Mouse (Mus musculus) testis, adult 2 months (tissue): ENCODE data around the gene Trim25.

Source experiments
- CTCF ChIP-seq: fragments of 200-500 bp; IDR thresholded peaks from 2 replicates; pipeline ENCODE4 v1.5.1; 2012; ENCODE audit warnings: low read depth, mild to moderate bottlenecking, inconsistent platforms, low read length, moderate library complexity; ENCODE audit not compliant: control insufficient read depth, insufficient read depth, insufficient replicate concordance
- POLR2A ChIP-seq: fragments of 200-500 bp; IDR thresholded peaks from 2 replicates; pipeline ENCODE4 v1.6.1; 2012; ENCODE audit warnings: low read depth, mild to moderate bottlenecking, inconsistent platforms, low read length, moderate library complexity; ENCODE audit not compliant: control insufficient read depth

DNA sequence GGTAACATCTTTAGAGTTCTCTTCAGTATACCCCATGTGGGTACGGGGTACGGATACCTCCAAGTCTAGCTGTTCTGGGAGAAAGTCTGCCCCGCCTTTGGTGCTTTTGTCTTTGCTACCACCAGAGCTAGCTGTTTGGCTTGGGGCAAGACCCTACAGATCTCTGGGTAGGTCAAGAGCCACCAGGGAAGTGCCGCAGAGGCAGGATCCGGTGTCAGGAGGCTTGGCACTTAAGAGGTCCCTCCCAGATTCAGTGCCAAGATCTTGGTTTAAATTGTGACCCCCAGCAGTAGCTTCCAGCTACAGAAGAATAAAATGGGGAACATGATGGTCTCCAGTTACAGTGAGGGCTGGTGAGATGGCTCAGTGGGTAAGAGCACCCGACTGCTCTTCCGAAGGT, 2.4 kb downstream of the Trim25 start:
- no peak for TF ChIP-seq CTCF
- TF ChIP-seq POLR2A: no peak
